Mouse (Mus musculus): ENCODE measurements around the gene Krt15.

- TF ChIP-seq FLI1 (IDR thresholded peaks at IDR 0.05; ENCODE audit: low read length) (no peak), GATA1 (IDR thresholded peaks at IDR 0.05; ENCODE audit: borderline replicate concordance, low read length) (no peak)
These were observed 32.9 kb downstream of the Krt15 start for GRCm38 (mm10) chr11:100102693-100103429.
